Mouse (Mus musculus) cortical plate, adult 2 months (tissue): ENCODE measurements at regions not wholly inside any gene's neighbourhood (a gene's known extent, or its start where the extent isn't known, plus 50 kb on each side); places are given as distances from the start of the nearest gene placed in this dataset.

Experiments used
- CTCF ChIP-seq: fragments of 200-500 bp; IDR thresholded peaks from 2 replicates; pipeline ENCODE4 v1.5.1; 2011; ENCODE audit warnings: mild to moderate bottlenecking, control low read depth, low read length; ENCODE audit not compliant: insufficient read depth; ENCODE audit errors: extremely low read depth
- POLR2A ChIP-seq: fragments of 200-500 bp; IDR thresholded peaks from 2 replicates; pipeline ENCODE4 v1.6.1; 2011; ENCODE audit warnings: mild to moderate bottlenecking, low read length, control low read depth; ENCODE audit not compliant: insufficient read depth; ENCODE audit errors: extremely low read depth

DNA sequence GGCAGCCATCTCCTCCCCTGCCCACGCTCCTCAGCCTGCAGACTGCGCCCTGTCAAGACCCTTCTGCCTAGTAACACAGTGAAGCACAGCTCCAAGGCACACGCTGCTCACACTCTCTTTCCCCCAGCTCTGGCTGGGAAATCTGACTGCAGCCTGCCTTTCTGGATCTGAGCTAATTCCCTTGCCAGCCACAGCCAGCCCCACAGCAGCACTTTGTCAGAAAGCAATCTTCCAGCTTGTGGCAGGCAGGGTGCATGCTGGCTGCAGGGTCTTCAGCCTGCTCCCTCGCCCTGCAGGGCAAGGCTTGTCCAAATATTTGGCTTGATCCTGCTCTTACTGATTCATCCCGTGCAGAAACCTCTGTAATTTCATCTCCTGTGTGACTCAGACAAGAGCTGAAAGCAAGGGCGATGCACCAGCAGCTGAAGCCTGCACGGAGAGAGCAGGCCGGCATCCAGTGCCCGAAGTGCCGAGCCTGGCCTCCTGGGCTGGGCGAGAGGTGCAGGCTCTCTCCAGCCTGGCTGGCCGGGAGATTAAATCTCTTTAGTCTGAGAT, 70.4 kb upstream of the Mef2a start:
- no peak for TF ChIP-seq POLR2A
- no peak for TF ChIP-seq CTCF
